15 mouse cellular contexts compared by ENCODE assay signal in the genomic region with DNA sequence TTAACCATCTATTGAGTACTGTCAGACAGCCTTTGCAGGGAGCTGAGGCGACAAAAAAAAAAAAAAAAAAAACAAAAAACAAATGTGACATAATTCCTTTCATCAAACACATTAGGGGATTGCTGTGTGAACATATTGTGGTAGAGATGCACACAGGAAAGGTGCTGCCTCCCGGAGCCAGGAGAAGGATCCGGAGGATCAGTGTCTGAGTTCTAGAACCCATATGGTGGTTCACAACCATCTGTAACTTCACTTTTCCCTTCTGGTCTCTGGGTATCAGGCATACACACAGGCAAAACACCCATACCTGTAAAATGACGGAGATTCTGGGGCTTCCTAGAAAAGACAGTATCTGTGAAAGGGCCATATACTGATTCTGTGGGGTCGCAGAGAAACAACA. TPM values are rescaled to one million over a fixed set of nuclear protein-coding genes. Genes with fewer than 3 reads are reported as not detected.
DNase-seq lines count a peak whose midpoint lies in the region; ATAC-seq and TF ChIP-seq lines count a peak whose summit lies in the region.
"Had no signal": no experiment of that assay in that cellular context is flagged by ENCODE, and none has a peak within 500 bp of the region (broad histone marks: within the 10 kb centered on the region; RNA-seq: fewer than 3 reads in every experiment).

No protein-coding gene starts in this region.

- H3K27ac ChIP-seq in cerebellum, adult 2 months (ENCODE audit: insufficient read depth, low read length): peak overlapping the region; percentile 77; the same call in 1 of the 2 replicates
- no peak overlapping the region for H3K27ac ChIP-seq in intestine, embryonic 15.5 days
- no peak overlapping the region for H3K27ac ChIP-seq in intestine, embryonic 16.5 days (ENCODE audit: low read length)
- no peak overlapping the region for H3K27ac ChIP-seq in neural tube, embryonic 12.5 days
- H3K27ac ChIP-seq in neural tube, embryonic 14.5 days (ENCODE audit: low read depth, low read length): no peak overlapping the region

- DNase-seq in cerebellum, adult 2 months: peak in 1 of 2 experiments; percentile 63
- no peak for DNase-seq in cerebellum, postnatal 14 days
- DNase-seq in neural tube, embryonic 10.5 days (ENCODE audit: extremely low spot score, low spot score): no peak
- no peak for DNase-seq in thymus, postnatal 36 days
- DNase-seq: adrenal gland, postnatal 25 days; heart, adult 11 months; layer of hippocampus, adult 9-11 months; lung, adult 18-20 months; right cerebral cortex, postnatal 14 days; thymus, postnatal 25 days had no signal

- H3K36me3 ChIP-seq in intestine, embryonic 15.5 days: no peaks in the 10 kb centered on the region
- H3K36me3 ChIP-seq in intestine, embryonic 16.5 days (ENCODE audit: control insufficient read depth, insufficient read depth, low read length): no peaks in the 10 kb centered on the region
- no peaks in the 10 kb centered on the region for H3K36me3 ChIP-seq in neural tube, embryonic 12.5 days
- no peaks in the 10 kb centered on the region for H3K36me3 ChIP-seq in neural tube, embryonic 14.5 days (ENCODE audit: control insufficient read depth, insufficient read depth, low read length)

- WGBS in cerebellum, adult 2 months: 30% methylated on average over 5 of the region's 5 CpGs
- 84% methylated on average over 5 of the region's 5 CpGs for WGBS in intestine, embryonic 15.5 days
- 89% methylated on average over 5 of the region's 5 CpGs for WGBS in intestine, embryonic 16.5 days
- whole genome bisulfite sequencing in neural tube, embryonic 12.5 days: 92% methylated on average over 5 of the region's 5 CpGs
- WGBS in neural tube, embryonic 14.5 days: 92% methylated on average over 5 of the region's 5 CpGs

- H3K27me3 ChIP-seq in cerebellum, adult 2 months (ENCODE audit: control insufficient read depth, insufficient read depth, low read length): no peaks in the 10 kb centered on the region
- no peaks in the 10 kb centered on the region for H3K27me3 ChIP-seq in intestine, embryonic 15.5 days (replicated peaks)
- H3K27me3 ChIP-seq in intestine, embryonic 16.5 days (replicated peaks; ENCODE audit: control insufficient read depth, insufficient read depth, low read length): no peaks in the 10 kb centered on the region
- no peaks in the 10 kb centered on the region for H3K27me3 ChIP-seq in neural tube, embryonic 12.5 days (replicated peaks)
- H3K27me3 ChIP-seq in neural tube, embryonic 14.5 days (ENCODE audit: control insufficient read depth, insufficient read depth, low read length): no peaks in the 10 kb centered on the region; the same call in 1 of the 2 replicates

- peaks cover 4% of the 10 kb centered on the region for H3K4me1 ChIP-seq in cerebellum, adult 2 months (ENCODE audit: control insufficient read depth, insufficient read depth, low read length)
- H3K4me1 ChIP-seq in intestine, embryonic 15.5 days (replicated peaks): peaks cover 7% of the 10 kb centered on the region
- H3K4me1 ChIP-seq in intestine, embryonic 16.5 days (ENCODE audit: control insufficient read depth, insufficient read depth, low read length): peaks cover 8% of the 10 kb centered on the region; the same call in 1 of the 2 replicates
- peaks cover 16% of the 10 kb centered on the region for H3K4me1 ChIP-seq in neural tube, embryonic 12.5 days
- H3K4me1 ChIP-seq in neural tube, embryonic 14.5 days (ENCODE audit: control insufficient read depth, insufficient read depth, low read length): peaks cover 13% of the 10 kb centered on the region; the same call in 1 of the 2 replicates

- TF ChIP-seq CTCF in cerebellum, adult 2 months (IDR thresholded peaks at IDR 0.05; ENCODE audit: borderline replicate concordance, insufficient read depth, low read depth, low read length): no peak

- peak overlapping the region; percentile 44 for H3K4me3 ChIP-seq in cerebellum, adult 2 months (replicated peaks; ENCODE audit: insufficient read depth, low read depth, low read length)
- H3K4me3 ChIP-seq in intestine, embryonic 15.5 days (replicated peaks): no peak overlapping the region
- no peak overlapping the region for H3K4me3 ChIP-seq in intestine, embryonic 16.5 days (ENCODE audit: low read length)
- H3K4me3 ChIP-seq in neural tube, embryonic 12.5 days: no peak overlapping the region
- no peak overlapping the region for H3K4me3 ChIP-seq in neural tube, embryonic 14.5 days (ENCODE audit: low read depth, low read length)

- TF ChIP-seq POLR2A in cerebellum, adult 2 months (IDR thresholded peaks at IDR 0.05; ENCODE audit: borderline replicate concordance, insufficient read depth, low read length): no peak

- 0 out of 2 replicates have a peak overlapping the region, but pooled peaks have one; percentile 71 for H3K4me2 ChIP-seq in intestine, embryonic 15.5 days (replicated peaks)
- no peak overlapping the region for H3K4me2 ChIP-seq in intestine, embryonic 16.5 days (ENCODE audit: low read depth, low read length)
- H3K4me2 ChIP-seq in neural tube, embryonic 12.5 days (replicated peaks): peak overlapping the region; percentile 83
- H3K4me2 ChIP-seq in neural tube, embryonic 14.5 days (ENCODE audit: low read depth, low read length): peak overlapping the region; percentile 76

- no peaks in the 10 kb centered on the region for H3K9me3 ChIP-seq in intestine, embryonic 15.5 days
- no peaks in the 10 kb centered on the region for H3K9me3 ChIP-seq in intestine, embryonic 16.5 days (ENCODE audit: control insufficient read depth, low read length)
- H3K9me3 ChIP-seq in neural tube, embryonic 12.5 days: no peaks in the 10 kb centered on the region
- H3K9me3 ChIP-seq in neural tube, embryonic 14.5 days (ENCODE audit: control insufficient read depth, low read length): no peaks in the 10 kb centered on the region
- H3K9me3 ChIP-seq: G1E had no signal

- no peak overlapping the region for H3K9ac ChIP-seq in intestine, embryonic 15.5 days
- no peak overlapping the region for H3K9ac ChIP-seq in intestine, embryonic 16.5 days (ENCODE audit: low read depth, low read length)
- no peak overlapping the region for H3K9ac ChIP-seq in neural tube, embryonic 12.5 days
- H3K9ac ChIP-seq in neural tube, embryonic 14.5 days (replicated peaks; ENCODE audit: low read depth, low read length): no peak overlapping the region

- ATAC-seq in intestine, embryonic 15.5 days: no peak
- ATAC-seq in intestine, embryonic 16.5 days: no peak
- ATAC-seq in neural tube, embryonic 12.5 days (ENCODE audit: low FRiP score, low read depth): no peak
- ATAC-seq in neural tube, embryonic 14.5 days (ENCODE audit: low read depth): no peak

RNA-seq across cellular contexts. Expression of gene Atxn10, which starts 1.9 kb away (rescaled TPM):
- 271 and 274 TPM in 2 replicates for polyA plus RNA-seq in cerebellum, adult 2 months (2012; rRNA removed)
- 211 and 212 TPM in 2 replicates for polyA plus RNA-seq in intestine, embryonic 15.5 days (2015; fragmentation: Nextera tagmentation; extraction: Ambion mirVana)
- polyA plus RNA-seq in intestine, embryonic 16.5 days (2015; fragmentation: Nextera tagmentation; extraction: Ambion mirVana): 179 and 194 TPM in 2 replicates
- 453 and 459 TPM in 2 replicates for polyA plus RNA-seq in neural tube, embryonic 12.5 days (2016; fragmentation: Nextera tagmentation; extraction: Ambion mirVana)
- 556 and 572 TPM in 2 replicates for polyA plus RNA-seq in neural tube, embryonic 14.5 days (2014; fragmentation: Nextera tagmentation; extraction: Ambion mirVana)
